Mouse (Mus musculus) hindbrain, postnatal 0 days (tissue): ENCODE data around the gene Pax9. TPM values are rescaled to one million over a fixed set of nuclear protein-coding genes. Genes with fewer than 3 reads are reported as not detected.

Experiments
- ATAC-seq: fragments of 200-750 bp; cut with Nextera tagmentation; 2 replicates; pipeline ENCODE4 v1.8.0; 2017; ENCODE audit warnings: mild to moderate bottlenecking, moderate TSS enrichment, moderate library complexity
- DNase-seq: peaks from one replicate; pipeline ENCODE4 v3.0.0-alpha.2; 2015; ENCODE audit warnings: low spot score
- H3K27ac ChIP-seq: fragments of 300-500 bp; sonication (generic); 2 replicates; pipeline ENCODE4 v1.5.1; 2014; ENCODE audit warnings: mild to moderate bottlenecking
- H3K27me3 ChIP-seq: fragments of 300-500 bp; sonication (generic); 2 replicates; pipeline ENCODE4 v1.6.1; 2014; ENCODE audit warnings: low read length, mixed read lengths; ENCODE audit not compliant: insufficient read depth
- H3K36me3 ChIP-seq: fragments of 300-500 bp; sonication (generic); 2 replicates; pipeline ENCODE4 v1.6.1; 2014; ENCODE audit warnings: low read length, mixed read lengths; ENCODE audit not compliant: insufficient read depth
- H3K4me1 ChIP-seq: fragments of 300-500 bp; sonication (generic); 2 replicates; pipeline ENCODE4 v1.6.1; 2014; ENCODE audit warnings: antibody characterized with exemption, low read length, mixed read lengths; ENCODE audit not compliant: insufficient read depth
- H3K4me2 ChIP-seq: fragments of 300-500 bp; sonication (generic); 2 replicates; pipeline ENCODE4 v1.6.1; 2014; ENCODE audit warnings: low read depth, mild to moderate bottlenecking, low read length, moderate library complexity, mixed read lengths
- H3K4me3 ChIP-seq: fragments of 300-500 bp; sonication (generic); 2 replicates; pipeline ENCODE4 v1.5.1; 2014; ENCODE audit warnings: low read length
- H3K9ac ChIP-seq: fragments of 300-500 bp; sonication (generic); replicated peaks from 2 replicates; pipeline ENCODE4 v1.6.1; 2014; ENCODE audit warnings: mild to moderate bottlenecking, low read length, moderate library complexity, mixed read lengths
- H3K9me3 ChIP-seq: fragments of 300-500 bp; sonication (generic); 2 replicates; pipeline ENCODE4 v1.6.1; 2016; ENCODE audit warnings: low read length, mixed read lengths
- CTCF ChIP-seq: IDR thresholded peaks from 2 replicates; pipeline ENCODE4 v1.5.1; 2016; ENCODE audit warnings: antibody characterized with exemption, control low read depth, low read depth
- WGBS: fragments of 180-500 bp; shearing (Covaris S2); extraction: QIAGEN DNeasy Blood & Tissue Kit; methylation state at CpG from one replicate; pipeline ENCODE4 v1.1.7; 2014; 5-methylcytosine and 5-hydroxymethylcytosine counted together
- polyA plus RNA-seq: library from polyadenylated mRNA; unstranded; fragments of >200 nt; fragmentation: Nextera tagmentation; extraction: Ambion mirVana; gene quantifications from 2 replicates; pipeline ENCODE4 v1.2.1, GENCODE M21; 2015
- total RNA-seq: library from RNA; depleted of rRNA; stranded (reverse); fragments of >200 nt; gene quantifications from 2 replicates; pipeline ENCODE4 v1.2.3, GENCODE M21; 2014; rRNA removed

Gene Pax9
- total and polyA plus RNA-seq, 2 experiments from 2014 or later = not detected

DNA sequence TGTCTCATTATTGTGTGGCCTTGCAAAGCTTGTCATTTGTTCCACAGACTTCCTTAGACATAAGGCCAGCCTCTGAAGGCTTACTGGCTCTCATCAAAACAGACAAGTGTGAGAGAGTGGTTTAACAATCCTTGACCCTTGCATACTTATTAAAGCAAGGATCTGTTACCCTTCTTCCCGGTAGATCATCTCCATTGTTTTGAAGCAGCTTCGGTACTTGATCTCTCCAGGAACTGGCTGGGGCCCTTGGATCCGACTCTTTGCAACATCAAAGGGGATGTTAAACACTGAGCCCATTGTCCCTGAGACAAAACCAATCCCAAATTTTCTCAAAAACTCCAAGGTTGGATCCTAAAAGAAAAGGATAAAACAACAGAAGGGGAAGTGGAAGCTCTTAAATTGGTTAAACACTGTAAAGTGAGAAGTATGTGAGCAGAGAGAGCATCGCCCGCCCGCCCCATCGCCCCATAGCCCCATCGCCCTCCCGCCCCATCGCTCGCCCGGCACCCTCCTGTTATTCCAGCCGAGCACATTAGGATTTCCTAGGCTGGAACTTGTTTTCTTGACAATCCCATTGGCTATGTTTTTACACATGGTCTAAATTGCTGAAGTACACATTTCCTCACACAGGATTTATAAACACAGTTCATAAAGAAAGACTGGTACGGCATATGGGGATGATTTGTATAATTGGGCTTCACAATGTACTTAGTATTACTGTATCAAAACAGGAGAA, 26.6 kb downstream of the Pax9 start:
- Histone ChIP-seq H3K27ac (no peak overlapping the region), H3K4me3 (no peak overlapping the region), H3K9me3 (no peaks in the 10 kb centered on the region), H3K4me1 (no peaks in the 10 kb centered on the region), H3K36me3 (no peaks in the 10 kb centered on the region), H3K4me2 (no peak overlapping the region), H3K27me3 (0 out of 2 replicates have a peak, but pooled peaks cover 6% of the 10 kb centered on the region), H3K9ac (no peak overlapping the region)
- TF ChIP-seq CTCF = no peak
- WGBS = 18% methylated on average over 14 of the region's 14 CpGs
- ATAC-seq (no peak), DNase-seq (no peak)

- WGBS = 32% methylated on average over 6 of the region's 6 CpGs
These were observed 27.1 kb downstream of the Pax9 start for GRCm38 (mm10) chr12:56718707-56719051.

DNA sequence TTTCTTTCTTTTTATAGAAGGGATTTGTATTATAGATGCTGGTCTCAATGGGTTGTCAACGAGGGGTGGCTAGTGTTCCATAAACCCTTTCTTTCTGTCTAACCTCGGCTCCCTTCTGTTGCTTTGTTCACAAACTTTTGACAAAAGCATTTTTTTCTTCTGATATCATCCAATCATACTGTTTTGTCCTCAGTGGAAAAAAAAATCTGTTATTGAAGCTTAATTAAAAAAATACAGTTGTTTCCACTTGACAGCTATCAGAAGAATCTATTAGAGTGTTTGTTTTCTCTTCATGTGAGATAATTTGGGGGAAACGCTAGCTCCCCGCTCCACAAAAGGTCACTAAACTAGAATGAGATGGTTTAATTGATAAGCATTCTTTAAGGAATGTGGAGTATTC, 36.1 kb downstream of the Pax9 start:
- H3K9ac ChIP-seq = no peak overlapping the region
- no peaks in the 10 kb centered on the region for H3K9me3 ChIP-seq
- no peak for ATAC-seq
- H3K36me3 ChIP-seq = no peaks in the 10 kb centered on the region
- no peak overlapping the region for H3K27ac ChIP-seq
- no peak for TF ChIP-seq CTCF
- no peaks in the 10 kb centered on the region for H3K4me1 ChIP-seq
- H3K4me2 ChIP-seq = no peak overlapping the region
- DNase-seq = no peak
- 32% methylated on average over 4 of the region's 4 CpGs for WGBS
- H3K27me3 ChIP-seq = no peaks in the 10 kb centered on the region
- no peak overlapping the region for H3K4me3 ChIP-seq

More at GRCm38 (mm10) chr12:56718707-56719051, 27.1 kb downstream of the Pax9 start:
- Histone ChIP-seq H3K4me1 (no peaks in the 10 kb centered on the region), H3K9ac (no peak overlapping the region), H3K9me3 (no peaks in the 10 kb centered on the region), H3K27me3 (0 out of 2 replicates have a peak, but pooled peaks cover 6% of the 10 kb centered on the region), H3K36me3 (no peaks in the 10 kb centered on the region), H3K27ac (no peak overlapping the region), H3K4me2 (no peak overlapping the region), H3K4me3 (no peak overlapping the region)
- no peak for TF ChIP-seq CTCF
- ATAC-seq = no peak
- DNase-seq = no peak

GRCm38 (mm10) chr12:56737104-56737503, 45.5 kb downstream of the Pax9 start:
- Histone ChIP-seq H3K9me3 (no peaks in the 10 kb centered on the region), H3K27ac (no peak overlapping the region), H3K9ac (no peak overlapping the region), H3K4me1 (no peaks in the 10 kb centered on the region), H3K4me2 (no peak overlapping the region), H3K27me3 (no peaks in the 10 kb centered on the region), H3K4me3 (no peak overlapping the region), H3K36me3 (no peaks in the 10 kb centered on the region)
- WGBS = 83% methylated on average over 4 of the region's 4 CpGs
- ATAC-seq (no peak), DNase-seq (no peak)
- TF ChIP-seq CTCF = no peak

Other genes starting within 250 kb of the Pax9 start
- 0.25 and 0.42 TPM in 2 replicates for gene Nkx2-1, start 154.9 kb upstream of the Pax9 start, total RNA-seq
- gene Nkx2-1, start 154.9 kb upstream of the Pax9 start, polyA plus RNA-seq = not detected in 2 replicates
- gene Nkx2-9, start 78.5 kb upstream of the Pax9 start, total RNA-seq = 0.78 TPM in 1 of 2 replicates, not detected in the other
- not detected in 2 replicates for gene Nkx2-9, start 78.5 kb upstream of the Pax9 start, polyA plus RNA-seq